Mouse (Mus musculus) lung, adult 2 months (tissue): ENCODE results near the gene Fkbp5.

ENCODE experiments used
- CTCF ChIP-seq: fragments of 200-500 bp; IDR thresholded peaks from 2 replicates; pipeline ENCODE4 v1.5.1; 2011; ENCODE audit warnings: mild to moderate bottlenecking, low read length, control low read depth; ENCODE audit not compliant: insufficient read depth
- POLR2A ChIP-seq: fragments of 200-500 bp; IDR thresholded peaks from 2 replicates; pipeline ENCODE4 v1.6.1; 2011; ENCODE audit warnings: low read depth, mild to moderate bottlenecking, control low read depth, low read length, borderline replicate concordance; ENCODE audit errors: extremely low read depth

- TF ChIP-seq CTCF (no peak), POLR2A (no peak)
Observed at GRCm38 (mm10) chr17:28380255-28380654, 137.1 kb downstream of the Fkbp5 start.
